Mouse (Mus musculus): ENCODE measurements around the gene Prdm1.

GRCm38 (mm10) chr10:44421896-44422295, 106.4 kb downstream of the Prdm1 start:
- TF ChIP-seq CTCF (IDR thresholded peaks at IDR 0.05; ENCODE audit: low read depth, low read length) (no peak), POLR2A (IDR thresholded peaks at IDR 0.05; ENCODE audit: insufficient read depth, low read length) (no peak)
